Mouse (Mus musculus): ENCODE measurements at regions not wholly inside any gene's neighbourhood (a gene's known extent, or its start where the extent isn't known, plus 50 kb on each side); places are given as distances from the start of the nearest gene placed in this dataset.
"Not testable (repeated sequence)": the region's sequence is repeated elsewhere in the genome, so short reads cannot be mapped to it uniquely, and the experiment has no call there.

DNA sequence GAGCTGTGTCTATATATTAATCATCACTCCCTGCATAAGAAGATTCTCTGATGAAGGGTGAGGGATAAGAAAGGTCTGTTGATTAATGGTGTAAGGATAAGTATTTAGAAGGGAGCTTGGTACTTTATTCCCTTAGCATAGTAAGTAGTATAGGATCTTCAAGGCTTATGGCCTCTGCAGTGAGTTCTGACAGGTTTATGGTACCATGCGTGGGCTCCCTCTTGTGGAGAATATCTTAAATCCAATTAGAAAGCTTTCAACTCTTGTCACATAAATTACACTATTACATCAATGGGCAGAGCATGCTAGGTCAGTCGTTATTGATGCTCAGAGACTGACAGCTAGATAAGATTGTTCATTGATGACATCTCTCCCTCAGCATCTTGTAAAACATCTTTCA, 112.7 kb upstream of the Grin3a start:
- DNase-seq (ENCODE audit: low read depth, low spot score) = no peak

GRCm38 (mm10) chr4:49956855-49957254, 111.3 kb upstream of the Grin3a start:
- DNase-seq (ENCODE audit: low read depth, low spot score) = no peak

- no peak for DNase-seq (ENCODE audit: low read depth, low spot score)
Observed at GRCm38 (mm10) chr4:49946306-49946705, 100.8 kb upstream of the Grin3a start.

DNA sequence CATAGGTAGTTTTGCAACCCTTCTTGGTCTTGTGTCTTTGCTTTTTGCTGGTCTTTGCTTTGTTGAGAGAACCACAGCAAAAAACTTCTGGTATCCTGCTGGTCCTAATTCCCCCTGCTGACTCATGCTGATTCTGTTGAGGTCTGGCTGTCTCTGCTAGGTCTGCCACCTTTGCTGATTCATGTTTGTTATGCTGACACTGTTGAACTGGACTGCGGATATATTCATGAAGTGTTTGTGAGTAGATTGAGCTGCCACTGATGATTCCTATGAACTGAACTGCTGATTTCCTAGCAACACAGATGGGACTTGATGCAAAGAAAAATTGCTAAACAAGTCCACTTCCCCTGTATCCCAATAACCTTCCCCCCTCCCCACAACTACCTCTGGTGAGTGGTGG, 91.9 kb upstream of the Grin3a start:
- DNase-seq (ENCODE audit: low read depth, low spot score) = no peak

DNA sequence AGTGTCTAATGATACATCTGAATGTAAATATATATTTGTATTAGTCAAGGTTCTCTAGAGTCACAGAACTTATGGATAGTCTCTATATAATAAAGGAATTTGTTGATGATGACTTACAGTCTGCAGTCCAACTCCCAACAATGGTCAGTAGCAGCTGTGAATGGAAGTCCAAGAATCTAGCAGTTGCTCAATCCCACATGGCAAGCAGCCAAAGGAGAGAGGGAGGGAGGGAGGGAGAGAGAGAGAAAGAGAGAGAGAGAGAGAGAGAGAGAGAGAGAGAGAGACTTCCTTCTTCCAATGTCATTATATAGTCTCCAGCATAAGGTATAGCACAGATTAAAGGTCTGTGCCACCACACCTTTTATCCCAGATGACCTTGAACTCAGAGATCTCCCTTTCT, 84.1 kb upstream of the Grin3a start:
- DNase-seq (ENCODE audit: low read depth, low spot score) = not testable (repeated sequence)

GRCm38 (mm10) chr4:49927045-49927444, 81.5 kb upstream of the Grin3a start:
- DNase-seq (ENCODE audit: low read depth, low spot score) = no peak

DNA sequence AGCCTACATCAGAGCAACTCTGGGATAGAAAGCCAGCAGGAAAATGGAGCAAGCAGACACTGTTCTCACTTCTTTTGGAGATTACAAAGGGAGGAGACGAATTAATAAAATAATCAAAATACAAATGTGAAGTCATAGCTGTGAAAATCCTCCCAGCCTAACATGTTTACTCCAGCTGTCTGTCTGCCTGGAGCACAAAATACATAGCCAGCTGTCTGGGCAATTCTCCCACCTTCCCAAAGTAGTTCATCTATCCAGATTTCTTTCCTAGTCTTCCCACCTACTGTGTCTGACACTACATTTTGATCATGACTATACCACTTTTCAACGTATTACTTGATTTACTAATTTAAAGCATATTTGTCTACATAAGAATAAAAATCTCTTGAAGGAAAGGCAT, 68.7 kb upstream of the Grin3a start:
- DNase-seq (ENCODE audit: low read depth, low spot score) = no peak

GRCm38 (mm10) chr4:49913636-49914035, 68.1 kb upstream of the Grin3a start:
- peak; percentile 51 for DNase-seq (ENCODE audit: low read depth, low spot score)

All from brain, embryonic 18.5 days (tissue).